Mouse (Mus musculus) Muller cell, postnatal 12 days (primary cell): Measurements from ENCODE around the gene AI464131.
"Not testable (repeated sequence)": the region's sequence is repeated elsewhere in the genome, so short reads cannot be mapped to it uniquely, and the experiment has no call there.

Source experiments
- DNase-seq: peaks from one replicate; pipeline ENCODE4 v3.0.0-alpha.2; 2015; ENCODE audit errors: inconsistent ontology term

AI464131 gene

GRCm38 (mm10) chr4:41470051-41470683 lies 32.7 kb downstream of the AI464131 start:
- no peak for DNase-seq

GRCm38 (mm10) chr4:41469199-41469598 lies 33.7 kb downstream of the AI464131 start:
- no peak for DNase-seq

GRCm38 (mm10) chr4:41468396-41469080 lies 34.3 kb downstream of the AI464131 start:
- peak; percentile 30 for DNase-seq

GRCm38 (mm10) chr4:41465287-41465665 lies 37.6 kb downstream of the AI464131 start:
- DNase-seq = no peak

GRCm38 (mm10) chr4:41464345-41465286 lies 38.3 kb downstream of the AI464131 start, which contains the start of the genes Kif24 and Nudt2:
Kif24 (minus strand) TSS chr4:41464887.
Nudt2 (plus strand) TSS chr4:41465151.
- DNase-seq = peak; percentile 100

- DNase-seq = not testable (repeated sequence)
These were observed 39.7 kb downstream of the AI464131 start for GRCm38 (mm10) chr4:41463051-41463738.

GRCm38 (mm10) chr4:41460690-41461089 lies 42.2 kb downstream of the AI464131 start:
- no peak for DNase-seq

- DNase-seq = no peak
These were observed 55.3 kb downstream of the AI464131 start for GRCm38 (mm10) chr4:41447595-41447994.
